Mouse (Mus musculus) lung, postnatal 10 days (tissue): ENCODE data around the gene Mrtfa.
A peak's percentile ranks its signal among the peaks of the same experiment; 100 is the strongest.

Source experiments
- DNase-seq: peaks from one replicate; pipeline ENCODE4 v3.0.0; 2021

Mrtfa gene

DNA sequence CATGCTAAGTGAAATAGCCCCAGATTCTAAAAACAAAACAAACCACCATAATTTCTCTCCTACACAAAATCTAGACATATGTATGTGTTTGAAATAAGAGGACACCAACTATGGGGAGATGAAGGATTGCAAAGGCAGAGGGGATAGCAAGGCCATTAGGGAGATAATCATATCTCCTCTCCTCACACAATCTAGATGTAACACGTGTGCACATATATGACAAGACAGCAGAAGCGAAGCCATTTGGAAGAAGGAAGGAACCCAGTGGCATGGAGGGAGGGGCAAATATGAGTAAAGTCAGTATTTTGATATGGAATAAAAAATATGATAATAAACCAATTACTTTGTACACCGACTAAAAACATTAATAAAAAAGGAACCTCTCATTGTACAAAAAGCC lies 91.9 kb downstream of the Mrtfa start:
- DNase-seq, result no peak

DNA sequence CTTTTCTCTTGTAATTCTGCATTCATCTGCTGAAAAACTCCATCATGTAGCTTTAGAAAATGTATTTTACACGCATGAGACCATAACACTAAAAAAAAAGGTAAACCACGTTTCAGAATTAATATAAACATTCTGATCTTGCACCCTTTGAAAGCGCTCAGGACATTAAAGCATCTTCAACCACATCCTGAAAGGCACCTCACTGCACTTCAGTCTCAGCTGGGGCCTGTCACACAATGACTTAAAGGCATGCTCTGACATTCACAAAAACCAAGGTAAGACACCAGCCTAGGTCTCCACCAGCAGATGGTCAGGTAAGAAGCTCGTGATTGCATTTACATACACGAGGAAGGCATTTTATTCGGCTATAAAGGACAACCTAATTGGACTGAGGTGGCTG lies 92.7 kb downstream of the Mrtfa start:
- no peak for DNase-seq

DNA sequence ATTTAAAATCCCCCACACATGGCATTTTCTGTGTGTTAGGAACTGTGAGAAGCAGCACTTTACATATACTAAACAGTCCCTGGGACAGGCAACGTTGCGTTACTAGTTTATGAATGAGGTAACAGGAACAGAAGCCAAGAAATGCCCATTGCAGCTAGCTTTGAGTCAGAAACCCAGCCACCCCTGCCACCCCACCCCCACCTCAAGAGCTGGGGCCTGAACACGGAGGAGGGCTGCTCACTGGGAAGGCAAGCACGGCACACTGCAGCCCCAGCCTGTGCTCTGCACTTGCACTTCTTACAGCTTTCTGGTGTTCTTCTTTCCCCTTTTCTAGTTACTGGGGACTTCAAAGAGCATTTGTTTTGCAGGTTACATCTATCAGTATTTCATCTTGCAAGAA lies 93.1 kb downstream of the Mrtfa start:
- DNase-seq, result peak; percentile 22

- DNase-seq, result no peak
Measured at GRCm38 (mm10) chr15:81096329-81097055, 94.1 kb downstream of the Mrtfa start.

DNA sequence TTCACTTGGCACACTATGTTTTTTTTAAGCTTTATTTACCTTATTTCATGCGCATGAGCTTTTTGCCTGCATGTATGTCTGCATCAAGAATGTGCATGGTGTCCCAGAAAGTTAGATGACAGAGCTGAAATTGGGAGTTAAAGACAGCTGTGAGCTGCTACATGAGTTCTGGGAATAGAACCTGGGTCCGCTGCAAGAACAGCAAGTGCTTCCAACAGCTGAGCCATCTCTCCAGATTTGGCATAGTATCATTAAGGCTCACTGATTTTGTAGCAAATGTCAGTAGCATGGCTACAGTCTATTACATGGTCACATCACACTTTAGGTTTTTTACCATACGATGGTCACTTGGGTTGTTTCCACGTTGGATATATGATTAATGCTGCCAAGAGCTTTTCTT lies 97.5 kb downstream of the Mrtfa start:
- DNase-seq, result no peak

DNA sequence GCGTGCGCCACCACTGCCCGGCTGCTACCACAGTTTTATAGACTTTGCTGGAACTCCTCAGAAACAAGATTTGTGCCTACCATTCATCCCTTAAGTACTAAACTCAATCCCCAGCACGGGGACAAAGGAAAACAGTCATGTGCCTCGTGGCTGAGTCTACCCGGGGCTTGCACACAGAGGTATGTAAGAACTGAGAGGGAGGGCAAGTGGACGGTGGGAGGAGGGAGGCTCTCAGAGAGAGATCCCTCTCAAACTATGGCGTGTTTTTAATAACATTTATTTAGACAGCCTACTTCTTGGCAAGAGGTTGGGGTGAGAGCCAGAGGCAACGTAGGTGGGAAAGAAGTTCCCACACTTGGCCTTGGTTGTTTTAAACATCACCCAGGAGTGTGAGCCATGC lies 98.8 kb downstream of the Mrtfa start:
- DNase-seq, result peak; percentile 13

DNA sequence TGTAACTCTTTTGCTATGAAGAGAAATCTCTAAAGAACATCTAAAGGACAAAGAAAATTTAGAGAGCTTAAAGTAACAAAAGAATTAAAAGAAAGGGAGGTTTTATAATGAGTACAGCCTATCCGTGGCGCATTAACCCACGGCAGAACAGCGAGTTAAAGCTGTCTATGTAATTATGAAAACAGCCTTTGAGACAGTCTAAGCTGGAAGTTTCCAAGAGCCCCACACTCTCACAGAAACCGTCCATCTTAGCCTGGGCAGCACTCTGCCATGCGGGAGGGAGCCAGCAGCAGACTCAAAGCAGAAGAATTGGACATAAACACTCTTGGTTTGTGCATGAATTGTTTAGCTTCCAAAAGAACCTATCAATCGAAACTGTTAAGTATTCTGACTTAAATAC lies 103.0 kb downstream of the Mrtfa start:
- peak; percentile 36 for DNase-seq

- peak; percentile 75 for DNase-seq
Measured at GRCm38 (mm10) chr15:81086644-81087480, 103.7 kb downstream of the Mrtfa start.

- DNase-seq, result no peak
Measured at GRCm38 (mm10) chr15:81083826-81084225, 106.7 kb downstream of the Mrtfa start.

GRCm38 (mm10) chr15:81083281-81083680 lies 107.3 kb downstream of the Mrtfa start:
- DNase-seq, result peak; percentile 28

GRCm38 (mm10) chr15:81081216-81081615 lies 109.3 kb downstream of the Mrtfa start:
- DNase-seq, result no peak

GRCm38 (mm10) chr15:81080405-81080804 lies 110.2 kb downstream of the Mrtfa start:
- DNase-seq, result no peak

DNA sequence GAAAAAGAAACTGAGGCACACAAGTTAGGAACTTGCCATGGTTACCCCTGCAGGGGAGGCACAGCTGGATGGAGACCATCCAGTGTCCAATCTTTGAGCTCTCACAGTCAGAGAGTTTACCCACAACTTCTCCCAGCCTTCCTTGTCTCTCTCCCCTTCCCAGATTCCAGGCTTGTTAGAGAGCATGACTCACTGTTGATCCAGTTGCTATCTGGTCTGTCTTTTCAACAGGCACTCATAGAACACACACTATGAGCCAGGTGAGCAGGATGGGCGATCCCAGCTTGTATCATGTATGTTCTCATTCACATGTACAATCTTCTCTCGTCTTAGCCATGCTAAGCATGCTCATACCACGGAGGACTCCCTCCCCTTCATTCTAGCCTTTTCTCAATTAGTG lies 111.3 kb downstream of the Mrtfa start:
- no peak for DNase-seq

GRCm38 (mm10) chr15:81077551-81077950 lies 113.0 kb downstream of the Mrtfa start:
- DNase-seq, result peak; percentile 61

GRCm38 (mm10) chr15:81074543-81074942 lies 116.0 kb downstream of the Mrtfa start:
- DNase-seq, result no peak

- DNase-seq, result no peak
Measured at GRCm38 (mm10) chr15:81073751-81074150, 116.8 kb downstream of the Mrtfa start.

DNA sequence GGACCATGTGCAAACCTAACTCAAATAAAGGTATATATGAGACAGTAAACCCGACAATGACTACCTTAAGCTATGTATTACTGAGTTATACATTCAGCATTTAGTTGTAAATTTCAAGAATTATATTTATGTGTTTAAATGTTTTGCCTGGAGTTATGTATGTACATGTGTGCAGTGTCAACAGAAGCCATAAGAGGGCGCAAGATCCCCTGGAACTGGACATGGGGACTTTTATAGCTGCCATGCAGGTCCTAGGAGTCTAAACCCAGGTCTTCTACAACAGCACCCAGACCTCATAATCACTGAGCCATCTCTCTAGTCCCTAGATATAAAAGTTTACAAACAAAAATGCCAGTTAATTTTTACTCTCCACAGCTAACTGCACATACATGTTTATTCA lies 117.8 kb downstream of the Mrtfa start:
- DNase-seq, result peak; percentile 40

- DNase-seq, result no peak
Measured at GRCm38 (mm10) chr15:81070470-81070869, 120.1 kb downstream of the Mrtfa start.

- DNase-seq, result no peak
Measured at GRCm38 (mm10) chr15:81068641-81069381, 121.7 kb downstream of the Mrtfa start.

GRCm38 (mm10) chr15:81067761-81068160 lies 122.8 kb downstream of the Mrtfa start:
- no peak for DNase-seq

DNA sequence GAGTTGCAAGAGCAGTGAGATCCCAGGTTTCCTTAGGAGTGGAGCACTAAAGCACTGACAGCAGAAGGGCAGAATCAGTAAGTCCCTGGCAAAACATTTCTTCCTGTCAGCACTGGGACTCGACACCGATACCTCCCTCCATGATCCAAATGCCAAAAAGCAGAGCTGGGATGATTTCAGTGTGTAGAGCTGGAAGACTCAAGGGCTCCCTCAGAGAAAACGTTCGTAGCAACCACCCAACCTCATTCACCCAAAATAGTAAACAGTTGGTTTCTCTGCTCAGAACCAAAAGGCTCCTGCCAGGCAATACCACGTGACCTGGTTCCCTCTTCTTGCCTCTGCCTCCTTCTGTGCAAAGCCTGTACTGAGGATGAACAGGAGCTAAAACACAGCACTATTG lies 123.6 kb downstream of the Mrtfa start:
- peak; percentile 37 for DNase-seq

GRCm38 (mm10) chr15:81064661-81065060 lies 125.9 kb downstream of the Mrtfa start:
- DNase-seq, result peak; percentile 36

DNA sequence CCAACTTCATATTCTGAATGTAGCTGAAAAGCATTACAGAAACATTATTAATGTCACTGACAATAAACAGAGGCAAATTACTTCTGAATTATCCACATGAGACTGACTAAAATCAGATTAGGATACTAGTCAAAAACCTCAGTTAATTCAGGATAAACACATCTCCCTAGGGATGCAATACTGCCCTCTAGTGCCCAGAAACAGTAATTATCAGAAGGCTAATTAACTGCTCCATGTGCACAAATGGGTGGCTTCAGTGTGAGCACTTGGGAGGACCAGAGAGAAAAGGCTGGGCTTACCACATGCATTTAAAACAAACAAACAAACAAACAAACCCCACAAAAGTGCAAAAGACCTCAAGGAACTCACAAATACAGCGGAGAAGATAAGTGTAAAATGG lies 126.4 kb downstream of the Mrtfa start:
- peak; percentile 68 for DNase-seq

DNA sequence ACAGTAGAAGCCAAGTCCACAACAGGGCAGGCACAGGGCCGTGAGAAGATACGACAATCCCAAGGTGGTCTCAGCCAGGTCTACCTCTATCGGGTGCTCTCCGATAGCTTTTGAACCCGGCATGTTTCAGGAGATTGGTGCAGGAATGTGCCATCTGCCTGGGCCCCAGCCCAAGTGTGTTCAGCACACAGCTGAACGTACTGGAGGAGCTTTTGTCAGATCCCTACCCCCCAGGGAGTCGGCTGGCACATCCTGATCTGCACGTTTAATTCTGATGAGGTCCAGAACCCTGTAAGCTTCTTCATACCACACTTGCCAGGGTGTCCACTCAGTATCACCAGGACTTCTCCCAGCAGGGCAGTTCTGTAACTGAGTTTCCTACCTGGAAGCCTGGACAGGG lies 127.9 kb downstream of the Mrtfa start:
- no peak for DNase-seq
